ENCODE assay signal across 8 mouse cellular contexts in the genomic region with DNA sequence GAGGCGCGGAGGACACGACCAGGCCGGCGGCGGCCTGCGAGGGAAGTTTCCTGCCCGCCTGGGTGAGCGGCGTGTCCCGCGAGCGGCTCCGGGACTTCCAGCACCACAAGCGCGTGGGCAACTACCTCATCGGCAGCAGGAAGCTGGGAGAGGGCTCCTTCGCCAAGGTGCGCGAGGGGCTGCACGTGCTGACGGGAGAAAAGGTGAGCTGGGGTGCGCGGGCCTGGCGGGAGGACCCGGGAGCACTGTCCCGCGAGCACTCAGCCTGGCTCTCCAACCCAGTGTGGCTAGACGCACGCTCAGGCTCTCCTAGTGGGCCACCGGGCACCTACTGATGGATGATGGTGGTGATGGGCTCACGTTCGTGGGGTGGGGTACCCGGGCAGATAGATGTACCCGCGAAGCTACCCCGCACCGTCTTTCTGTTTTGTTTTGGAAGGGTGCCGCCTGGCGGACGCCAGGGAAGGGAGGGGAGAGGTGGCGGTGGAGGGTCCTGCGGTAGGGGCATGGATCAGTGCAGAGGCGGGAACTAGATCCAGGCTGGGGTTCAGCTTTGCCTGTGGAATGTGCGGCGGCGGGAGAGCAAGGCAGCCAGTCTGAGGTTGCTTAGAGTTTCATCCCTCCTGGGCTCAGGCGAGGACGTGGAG. TPM values are rescaled to one million over a fixed set of nuclear protein-coding genes. Genes with fewer than 3 reads are reported as not detected.
DNase-seq lines count a peak whose midpoint lies in the region; TF ChIP-seq lines count a peak whose summit lies in the region.

No protein-coding gene starts in this region.

- H3K27me3 ChIP-seq in E14TG2a.4 (ENCODE audit: insufficient read depth, low read length), result peaks cover 62% of the 10 kb centered on the region
- peaks cover 32% of the 10 kb centered on the region for H3K27me3 ChIP-seq in midbrain, embryonic 10.5 days (ENCODE audit: low read depth, poor library complexity, severe bottlenecking)
- H3K27me3 ChIP-seq in small intestine, adult 2 months (ENCODE audit: control insufficient read depth, insufficient read depth, low read length), result peaks cover 9% of the 10 kb centered on the region

- TF ChIP-seq CTCF in E14TG2a.4 (conservative IDR thresholded peaks at IDR 0.05; ENCODE audit: low read length), result peak; percentile 38
- TF ChIP-seq CTCF in embryonic fibroblast, embryonic 13.5 days (IDR thresholded peaks at IDR 0.05; ENCODE audit: borderline replicate concordance, insufficient read depth, low read length), result 0 out of 2 replicates have a peak, but pooled peaks have one; percentile 23
- peak; percentile 51; the same call in 1 of the 2 replicates for TF ChIP-seq CTCF in small intestine, adult 2 months (IDR thresholded peaks at IDR 0.05; ENCODE audit: extremely low read depth, insufficient read length, insufficient replicate concordance, low read depth, low read length)

- H3K9me3 ChIP-seq in E14TG2a.4 (ENCODE audit: low read length), result peaks cover 9% of the 10 kb centered on the region; the same call in 1 of the 2 replicates
- H3K9me3 ChIP-seq in midbrain, embryonic 10.5 days (replicated peaks), result peaks cover 16% of the 10 kb centered on the region; the same call in 1 of the 2 replicates

- no peak overlapping the region for H3K27ac ChIP-seq in embryonic fibroblast, embryonic 13.5 days (ENCODE audit: insufficient read depth, low read length)
- H3K27ac ChIP-seq in midbrain, embryonic 10.5 days (replicated peaks), result peak overlapping the region; percentile 99
- H3K27ac ChIP-seq in small intestine, adult 2 months (ENCODE audit: insufficient read depth, low read depth, low read length), result no peak overlapping the region

- 0% methylated on average over 49 of the region's 49 CpGs for WGBS in midbrain, embryonic 10.5 days
- WGBS in small intestine, adult 2 months, result under 1% methylated on average over 44 of the region's 49 CpGs

- H3K4me1 ChIP-seq in E14TG2a.4 (replicated peaks; ENCODE audit: low read depth, low read length), result peaks cover 51% of the 10 kb centered on the region
- H3K4me1 ChIP-seq in embryonic fibroblast, embryonic 13.5 days (ENCODE audit: control insufficient read depth, insufficient read depth, low read length), result no peaks in the 10 kb centered on the region
- H3K4me1 ChIP-seq in midbrain, embryonic 10.5 days, result peaks cover 50% of the 10 kb centered on the region
- peaks cover 3% of the 10 kb centered on the region for H3K4me1 ChIP-seq in small intestine, adult 2 months (ENCODE audit: control insufficient read depth, insufficient read depth, insufficient read length, low read length)

- intact Hi-C loops in left cerebral cortex, postnatal 36 days (cut with DNase I), result loop anchor here (10.0 kb wide), 2 partner anchors 108 to 238 kb away; no protein-coding TSS in a partner anchor

- H3K36me3 ChIP-seq in E14TG2a.4 (ENCODE audit: insufficient read depth, low read length), result peaks cover 8% of the 10 kb centered on the region; the same call in 1 of the 2 replicates
- H3K36me3 ChIP-seq in midbrain, embryonic 10.5 days, result peaks cover 27% of the 10 kb centered on the region
- H3K36me3 ChIP-seq in small intestine, adult 2 months (ENCODE audit: control insufficient read depth, insufficient read depth, low read length), result no peaks in the 10 kb centered on the region

- peak overlapping the region; percentile 95 for H3K4me3 ChIP-seq in E14TG2a.4 (replicated peaks; ENCODE audit: low read length)
- peak overlapping the region; percentile 57 for H3K4me3 ChIP-seq in embryonic fibroblast, embryonic 13.5 days (ENCODE audit: insufficient read depth, low read length)
- peak overlapping the region; percentile 95 for H3K4me3 ChIP-seq in midbrain, embryonic 10.5 days
- H3K4me3 ChIP-seq in small intestine, adult 2 months (ENCODE audit: low read depth, low read length), result peak overlapping the region; percentile 65

- TF ChIP-seq POLR2A in embryonic fibroblast, embryonic 13.5 days (IDR thresholded peaks at IDR 0.05; ENCODE audit: low read depth, low read length), result no peak
- no peak for TF ChIP-seq POLR2A in small intestine, adult 2 months (IDR thresholded peaks at IDR 0.05; ENCODE audit: low read depth, low read length)

- DNase-seq in ZHBTc4 (ENCODE audit: low read depth, low spot score) (peak; percentile 86), MN1 (ENCODE audit: low spot score) (no peak)
- DNase-seq in heart, postnatal 4 days, result peak; percentile 58
- peak; percentile 42 to 46 for DNase-seq in left cerebral cortex, postnatal 36 days (ENCODE audit: low spot score in 2 of 2)
- peak; percentile 85 for DNase-seq in midbrain, embryonic 10.5 days (ENCODE audit: low spot score)

RNA-seq across cellular contexts. Expression of a gene that starts 0.8 kb away (rescaled TPM):
- 3.6 and 8.2 TPM in 2 replicates for polyA plus RNA-seq in embryonic fibroblast, embryonic 13.5 days (2011; ENCODE audit: insufficient read length, low read depth, missing spikeins)
- 1 to 10 TPM; 7.2 to 8.4 TPM for total RNA-seq in heart, postnatal 4 days (2021)
- 10 to 100 TPM; 13.7 to 25.6 TPM for total RNA-seq in left cerebral cortex, postnatal 36 days (2021)
- polyA plus RNA-seq in midbrain, embryonic 10.5 days (2016; fragmentation: Nextera tagmentation; extraction: Ambion mirVana), result 11.8 and 11.9 TPM in 2 replicates
- 0.51 and 1.4 TPM in 2 replicates for polyA plus RNA-seq in small intestine, adult 2 months (2012; rRNA removed)
